Mouse (Mus musculus) liver, postnatal 0 days (tissue): ENCODE data around the gene Cnot6.

Source experiments
- CTCF ChIP-seq: sonication (generic); IDR thresholded peaks from 2 replicates; pipeline ENCODE4 v1.5.1; 2016; ENCODE audit warnings: antibody characterized with exemption, low read depth
- EP300 ChIP-seq: IDR thresholded peaks from 2 replicates; pipeline ENCODE4 v1.6.1; 2016; ENCODE audit warnings: antibody characterized with exemption, low read depth, mild to moderate bottlenecking

- TF ChIP-seq CTCF (no peak), EP300 (no peak)
Measured at GRCm38 (mm10) chr11:49634101-49634500, 78.4 kb downstream of the Cnot6 start.
